Mouse (Mus musculus) skeletal muscle tissue, adult 2 months (tissue): ENCODE measurements around the gene Nol11.
"Not testable (repeated sequence)": the region's sequence is repeated elsewhere in the genome, so short reads cannot be mapped to it uniquely, and the experiment has no call there.

Source experiments
- DNase-seq: peaks from one replicate; pipeline ENCODE4 v3.0.0-alpha.2; 2012; ENCODE audit warnings: low read depth, low spot score

The Nol11 gene

GRCm38 (mm10) chr11:107155292-107155691 lies 33.9 kb downstream of the Nol11 start:
- no peak for DNase-seq

- no peak for DNase-seq
Measured at GRCm38 (mm10) chr11:107154431-107154830, 34.8 kb downstream of the Nol11 start.

- no peak for DNase-seq
Measured at GRCm38 (mm10) chr11:107153645-107154044, 35.5 kb downstream of the Nol11 start.

- no peak for DNase-seq
Measured at GRCm38 (mm10) chr11:107151809-107152208, 37.4 kb downstream of the Nol11 start.

DNA sequence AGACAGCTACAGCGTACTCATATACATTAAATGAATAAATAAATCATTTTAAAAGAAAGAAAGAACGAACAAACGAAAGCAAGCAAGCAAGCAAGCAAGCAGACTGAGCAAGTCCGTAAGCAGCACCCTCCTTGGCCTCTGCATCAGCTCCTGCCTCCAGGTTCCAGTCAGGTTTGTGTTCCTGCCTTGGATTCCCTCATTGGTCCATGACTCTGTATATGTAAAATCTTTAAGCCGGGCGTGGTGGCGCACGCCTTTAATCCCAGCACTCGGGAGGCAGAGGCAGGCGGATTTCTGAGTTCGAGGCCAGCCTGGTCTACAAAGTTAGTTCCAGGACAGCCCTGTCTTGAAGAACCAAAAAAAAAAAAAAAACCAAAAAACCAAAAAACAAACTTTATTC lies 45.2 kb downstream of the Nol11 start:
- not testable (repeated sequence) for DNase-seq

DNA sequence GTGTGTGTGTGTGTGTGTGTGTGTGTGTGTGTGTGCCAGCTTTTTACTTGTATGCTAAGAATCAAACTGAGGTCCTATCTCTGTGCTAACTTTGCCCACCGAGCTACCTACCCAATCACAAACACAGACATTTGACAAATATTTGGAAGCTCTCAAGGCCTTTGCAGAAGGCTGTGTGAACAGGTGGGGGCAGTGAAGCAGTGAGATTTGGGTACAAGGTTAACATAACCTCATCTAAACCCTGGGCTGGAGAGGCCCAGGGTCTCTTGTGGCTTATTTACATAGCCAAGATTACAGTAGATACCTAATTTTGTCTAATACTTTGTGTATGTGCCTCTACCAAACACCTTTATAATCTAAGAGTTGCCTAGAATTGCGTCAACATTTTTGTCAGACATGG lies 46.8 kb downstream of the Nol11 start:
- DNase-seq, result no peak

- no peak for DNase-seq
Measured at GRCm38 (mm10) chr11:107140756-107141155, 48.4 kb downstream of the Nol11 start.

GRCm38 (mm10) chr11:107138633-107139032 lies 50.5 kb downstream of the Nol11 start:
- DNase-seq, result no peak

DNA sequence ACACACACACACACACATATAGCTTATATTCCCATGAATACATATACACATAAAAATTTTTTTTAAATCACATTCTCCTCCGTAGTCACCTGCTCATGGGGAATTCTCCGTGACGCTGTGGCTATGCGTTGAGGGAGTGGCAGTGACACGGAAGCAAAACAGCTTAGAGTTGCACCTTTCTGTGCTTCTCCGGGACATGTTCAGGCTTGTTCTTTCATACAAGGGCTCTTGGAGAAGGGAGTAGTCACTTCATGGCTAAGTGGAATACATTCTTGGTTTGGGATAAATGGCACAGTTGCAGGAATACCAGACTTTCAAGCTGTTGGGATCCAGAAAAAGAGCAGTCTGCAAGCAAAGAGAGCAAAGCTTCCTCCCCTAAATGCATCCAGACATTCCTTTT lies 51.6 kb downstream of the Nol11 start:
- no peak for DNase-seq

DNA sequence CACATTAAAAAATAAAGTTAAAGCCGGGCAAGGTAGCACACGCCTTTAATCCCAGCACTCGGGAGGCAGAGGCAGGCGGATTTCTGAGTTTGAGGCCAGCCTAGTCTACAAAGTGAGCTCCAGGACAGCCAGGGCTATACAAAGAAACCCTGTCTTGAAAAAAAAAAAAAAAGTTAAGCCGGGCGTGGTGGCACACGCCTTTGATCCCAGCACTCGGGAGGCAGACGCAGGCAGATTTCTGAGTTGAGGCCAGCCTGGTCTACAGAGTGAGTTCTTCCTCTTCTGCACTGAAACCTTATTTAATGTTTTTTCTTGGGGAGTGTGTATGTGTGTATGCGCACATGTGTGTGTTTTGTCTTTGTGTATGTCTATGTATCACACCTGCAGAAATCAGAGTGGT lies 52.7 kb downstream of the Nol11 start:
- DNase-seq, result not testable (repeated sequence)

DNA sequence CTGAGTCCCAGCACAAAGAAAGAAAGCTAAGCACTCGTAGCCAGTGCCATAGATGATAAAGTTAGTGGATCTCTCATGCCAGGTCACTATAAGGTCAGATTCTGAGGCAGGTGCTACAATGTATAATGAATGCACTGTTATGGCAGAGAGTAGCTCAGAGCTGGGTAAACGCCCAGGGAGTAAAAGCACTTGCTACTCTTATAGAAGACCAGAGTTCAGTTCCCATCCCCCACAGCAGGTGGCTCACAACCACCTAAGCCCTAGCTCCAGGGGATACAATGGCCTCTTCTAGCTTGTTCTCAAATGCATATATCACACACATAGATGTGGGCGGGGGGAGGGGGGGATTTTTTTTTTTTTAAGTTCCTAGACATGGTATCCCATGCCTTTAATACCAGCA lies 53.4 kb downstream of the Nol11 start:
- no peak for DNase-seq

- no peak for DNase-seq
Measured at GRCm38 (mm10) chr11:107132426-107132825, 56.8 kb downstream of the Nol11 start.

DNA sequence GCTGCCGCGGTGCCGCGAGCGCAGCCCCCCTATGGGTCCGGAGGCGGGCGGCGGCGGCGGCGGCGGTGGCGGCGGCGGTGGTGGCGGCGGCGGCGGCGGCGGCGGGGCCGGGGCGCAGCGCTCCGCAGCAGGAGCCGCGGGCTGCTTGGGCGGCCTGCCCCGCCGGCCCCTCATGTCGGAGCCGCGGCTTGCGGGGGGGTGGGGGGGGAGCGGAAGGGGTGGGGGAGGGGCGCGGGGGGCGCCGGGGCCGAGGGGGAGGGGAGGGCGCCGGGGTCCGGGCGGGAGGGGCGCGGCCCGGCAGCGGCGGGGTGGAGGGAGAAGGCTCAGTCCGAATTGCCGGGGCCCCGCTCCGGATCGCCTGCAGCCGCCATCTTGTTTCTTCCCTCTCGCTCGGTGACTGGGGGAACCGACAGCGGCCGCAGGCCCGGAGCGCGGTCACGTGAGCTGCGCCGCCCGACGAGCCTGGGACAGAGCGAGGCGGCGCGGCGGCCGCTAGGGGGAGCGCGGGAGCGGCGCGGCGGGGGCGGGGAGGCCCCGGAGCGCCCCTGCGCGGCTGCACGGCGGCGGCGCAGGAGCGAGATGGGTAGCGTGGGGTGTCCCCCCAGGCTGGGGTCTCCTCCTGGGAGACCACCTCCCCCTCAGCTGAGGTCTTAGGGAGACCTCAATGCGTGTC lies 57.3 kb downstream of the Nol11 start, which contains the start of gene Bptf:
Gene Bptf, minus strand, starts transcription at position 379 of the 673 bp plus-strand sequence.
- DNase-seq, result peak; percentile 87

DNA sequence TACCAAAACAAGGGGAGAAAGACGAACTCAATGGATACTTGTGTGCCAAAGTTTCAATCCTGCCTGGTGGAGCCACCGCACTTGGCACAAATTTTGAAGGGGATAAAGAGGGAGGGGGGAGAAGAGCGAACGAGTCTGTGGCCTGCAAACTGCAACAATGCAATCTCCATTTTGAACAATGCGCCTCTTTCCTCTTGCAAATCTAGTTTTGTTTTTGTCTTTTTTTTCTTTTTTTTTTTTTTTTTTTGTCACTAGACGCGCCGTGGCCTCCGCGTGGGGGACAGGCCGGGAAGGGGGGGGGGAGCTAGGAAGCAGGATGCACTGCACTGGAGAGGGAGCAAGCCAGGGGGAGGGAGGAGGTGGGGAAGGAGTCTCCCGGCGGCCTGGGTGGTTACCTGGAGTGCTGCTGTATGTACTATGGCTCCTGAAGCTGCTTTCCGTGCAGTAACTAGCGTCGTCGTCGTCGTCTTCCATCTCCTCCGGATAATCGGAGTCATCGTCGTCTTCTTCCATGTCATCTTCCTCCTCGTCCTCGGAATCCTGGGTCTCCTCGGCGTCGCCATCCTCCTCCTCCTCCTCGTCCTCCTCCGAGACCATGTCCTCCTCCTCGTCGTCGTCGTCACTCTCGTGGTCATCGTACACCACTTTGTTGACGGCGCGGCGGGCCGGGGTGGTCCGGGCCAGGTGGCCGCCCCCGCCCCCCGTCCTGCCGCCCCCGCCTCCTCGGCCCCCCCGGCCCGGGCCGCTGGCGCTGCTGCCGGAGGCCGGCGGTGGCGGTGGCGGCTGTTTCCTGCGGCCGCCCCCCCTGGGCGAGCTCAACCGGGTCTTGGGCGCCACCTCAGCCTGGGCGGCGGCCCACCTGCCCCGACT lies 58.1 kb downstream of the Nol11 start:
- DNase-seq, result peak; percentile 33

GRCm38 (mm10) chr11:107130221-107130788 lies 58.9 kb downstream of the Nol11 start:
- no peak for DNase-seq

GRCm38 (mm10) chr11:107129641-107130040 lies 59.5 kb downstream of the Nol11 start:
- no peak for DNase-seq

DNA sequence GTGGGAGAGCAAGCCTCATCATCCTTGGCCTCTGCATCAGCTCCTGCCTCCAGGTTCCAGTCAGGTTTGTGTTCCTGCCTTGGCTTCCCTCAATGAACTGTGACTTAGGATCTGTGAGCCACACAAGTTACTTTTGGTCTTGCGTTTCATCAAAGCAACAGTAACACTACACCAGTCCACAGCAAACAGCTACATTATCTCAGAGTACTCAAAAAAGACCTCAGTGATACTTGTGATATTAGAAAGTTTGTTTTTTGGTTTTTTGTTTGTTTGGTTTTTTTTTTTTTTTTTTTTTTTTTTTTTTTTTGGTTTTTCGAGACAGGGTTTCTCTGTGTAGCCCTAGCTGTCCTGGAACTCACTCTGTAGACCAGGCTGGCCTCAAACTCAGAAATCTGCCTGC lies 62.5 kb downstream of the Nol11 start:
- not testable (repeated sequence) for DNase-seq

GRCm38 (mm10) chr11:107125011-107125410 lies 64.2 kb downstream of the Nol11 start:
- DNase-seq, result no peak

DNA sequence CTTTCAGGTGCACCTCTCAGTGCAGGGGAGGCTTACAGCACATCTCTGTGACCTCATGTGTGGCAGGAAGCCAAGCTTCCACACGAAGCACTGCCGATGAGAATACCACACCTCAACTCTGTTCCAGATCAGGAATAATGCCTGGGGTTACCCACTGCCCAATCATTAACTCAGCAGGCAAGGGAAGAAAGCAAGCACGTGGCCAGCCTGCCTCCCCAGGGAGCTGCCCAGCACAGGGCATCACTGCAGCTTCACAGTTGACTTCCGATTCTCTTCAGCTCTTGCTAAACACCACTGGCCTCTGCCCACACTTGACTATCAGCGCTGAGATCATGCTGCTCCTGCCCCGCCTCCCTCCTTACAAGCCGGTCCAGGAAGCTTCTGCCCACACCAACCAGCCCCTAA lies 64.9 kb downstream of the Nol11 start:
- DNase-seq, result peak; percentile 48

GRCm38 (mm10) chr11:107117789-107118188 lies 71.4 kb downstream of the Nol11 start:
- DNase-seq, result no peak
